Mouse (Mus musculus): ENCODE measurements around the gene Lrrc20. TPM values are rescaled to one million over a fixed set of nuclear protein-coding genes. Genes with fewer than 3 reads are reported as not detected.

Lrrc20 gene
- polyA plus RNA-seq, 1 experiment from 2014 or later = 12.4 TPM

GRCm38 (mm10) chr10:61518320-61518719 is 42.7 kb downstream of the Lrrc20 start:
- H3K4me3 ChIP-seq = no peak overlapping the region
- H3K9ac ChIP-seq = no peak overlapping the region
- H3K9me3 ChIP-seq = no peaks in the 10 kb centered on the region
- H3K27me3 ChIP-seq = no peaks in the 10 kb centered on the region
- H3K36me3 ChIP-seq = no peaks in the 10 kb centered on the region
- ATAC-seq (ENCODE audit: insufficient number of reproducible peaks, insufficient read depth, low FRiP score, low TSS enrichment, low read depth) = no peak
- H3K4me2 ChIP-seq = no peak overlapping the region
- WGBS = 83% methylated on average over 9 of the region's 9 CpGs
- peaks cover 8% of the 10 kb centered on the region; the same call in 1 of the 2 replicates for H3K4me1 ChIP-seq
- no peak overlapping the region for H3K27ac ChIP-seq

GRCm38 (mm10) chr10:61519491-61519890 is 43.9 kb downstream of the Lrrc20 start:
- no peak overlapping the region for H3K9ac ChIP-seq
- no peak overlapping the region for H3K4me2 ChIP-seq
- no peaks in the 10 kb centered on the region for H3K9me3 ChIP-seq
- no peak overlapping the region for H3K4me3 ChIP-seq
- no peaks in the 10 kb centered on the region for H3K27me3 ChIP-seq
- 51% methylated on average over 2 of the region's 2 CpGs for WGBS
- peaks cover 8% of the 10 kb centered on the region; the same call in 1 of the 2 replicates for H3K4me1 ChIP-seq
- ATAC-seq (ENCODE audit: insufficient number of reproducible peaks, insufficient read depth, low FRiP score, low TSS enrichment, low read depth) = no peak
- no peaks in the 10 kb centered on the region for H3K36me3 ChIP-seq
- H3K27ac ChIP-seq = no peak overlapping the region

GRCm38 (mm10) chr10:61520714-61521113 is 45.1 kb downstream of the Lrrc20 start:
- no peak overlapping the region for H3K27ac ChIP-seq
- H3K9me3 ChIP-seq = no peaks in the 10 kb centered on the region
- no peaks in the 10 kb centered on the region for H3K36me3 ChIP-seq
- no peak overlapping the region for H3K4me2 ChIP-seq
- H3K27me3 ChIP-seq = no peaks in the 10 kb centered on the region
- ATAC-seq (ENCODE audit: insufficient number of reproducible peaks, insufficient read depth, low FRiP score, low TSS enrichment, low read depth) = no peak
- no peak overlapping the region for H3K9ac ChIP-seq
- whole genome bisulfite sequencing = 57% methylated on average over 6 of the region's 6 CpGs
- no peak overlapping the region for H3K4me3 ChIP-seq
- peaks cover 8% of the 10 kb centered on the region; the same call in 1 of the 2 replicates for H3K4me1 ChIP-seq

- 90% methylated on average over 3 of the region's 3 CpGs for WGBS
- no peak for ATAC-seq (ENCODE audit: insufficient number of reproducible peaks, insufficient read depth, low FRiP score, low TSS enrichment, low read depth)
- Histone ChIP-seq H3K36me3 (peaks cover 9% of the 10 kb centered on the region), H3K4me1 (peaks cover 28% of the 10 kb centered on the region), H3K4me3 (no peak overlapping the region), H3K27ac (no peak overlapping the region), H3K9ac (no peak overlapping the region), H3K9me3 (no peaks in the 10 kb centered on the region), H3K27me3 (no peaks in the 10 kb centered on the region), H3K4me2 (no peak overlapping the region)
These were observed 55.3 kb downstream of the Lrrc20 start for GRCm38 (mm10) chr10:61530936-61531335.

DNA sequence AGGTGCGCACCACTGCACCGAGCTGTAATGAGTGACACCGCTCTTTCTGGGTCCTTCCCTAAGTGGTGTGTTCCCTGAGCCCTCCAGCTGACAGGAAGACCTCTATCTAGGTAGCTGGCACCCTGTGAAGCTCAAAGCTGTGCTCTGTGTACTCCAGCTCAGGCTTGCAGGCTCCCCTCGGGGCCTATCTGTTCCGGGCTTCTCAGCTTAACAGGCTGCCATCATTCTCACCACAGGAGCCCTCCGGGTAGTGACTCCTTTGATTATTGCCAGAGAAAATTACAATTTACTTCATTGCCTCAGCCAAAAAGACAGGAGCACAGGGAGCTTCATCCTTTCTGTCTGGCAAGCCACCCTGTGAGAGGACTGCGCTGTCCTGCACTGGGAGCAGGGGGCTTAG is 57.7 kb downstream of the Lrrc20 start:
- no peak for ATAC-seq (ENCODE audit: insufficient number of reproducible peaks, insufficient read depth, low FRiP score, low TSS enrichment, low read depth)
- Histone ChIP-seq H3K36me3 (no peaks in the 10 kb centered on the region), H3K4me3 (no peak overlapping the region), H3K4me1 (peaks cover 45% of the 10 kb centered on the region), H3K9ac (no peak overlapping the region), H3K27me3 (no peaks in the 10 kb centered on the region), H3K27ac (no peak overlapping the region), H3K9me3 (no peaks in the 10 kb centered on the region), H3K4me2 (no peak overlapping the region)
- whole genome bisulfite sequencing = 58% methylated on average over 7 of the region's 7 CpGs

- no peaks in the 10 kb centered on the region for H3K36me3 ChIP-seq
- no peak overlapping the region for H3K4me2 ChIP-seq
- H3K27ac ChIP-seq = peak overlapping the region; percentile 76
- ATAC-seq (ENCODE audit: insufficient number of reproducible peaks, insufficient read depth, low FRiP score, low TSS enrichment, low read depth) = 0 out of 2 replicates have a peak, but pooled peaks have one; percentile 44
- H3K27me3 ChIP-seq = no peaks in the 10 kb centered on the region
- H3K4me3 ChIP-seq = no peak overlapping the region
- peaks cover 50% of the 10 kb centered on the region for H3K4me1 ChIP-seq
- 71% methylated on average over 3 of the region's 3 CpGs for WGBS
- H3K9me3 ChIP-seq = no peaks in the 10 kb centered on the region
- H3K9ac ChIP-seq = no peak overlapping the region
These were observed 58.9 kb downstream of the Lrrc20 start for GRCm38 (mm10) chr10:61534371-61535101.

DNA sequence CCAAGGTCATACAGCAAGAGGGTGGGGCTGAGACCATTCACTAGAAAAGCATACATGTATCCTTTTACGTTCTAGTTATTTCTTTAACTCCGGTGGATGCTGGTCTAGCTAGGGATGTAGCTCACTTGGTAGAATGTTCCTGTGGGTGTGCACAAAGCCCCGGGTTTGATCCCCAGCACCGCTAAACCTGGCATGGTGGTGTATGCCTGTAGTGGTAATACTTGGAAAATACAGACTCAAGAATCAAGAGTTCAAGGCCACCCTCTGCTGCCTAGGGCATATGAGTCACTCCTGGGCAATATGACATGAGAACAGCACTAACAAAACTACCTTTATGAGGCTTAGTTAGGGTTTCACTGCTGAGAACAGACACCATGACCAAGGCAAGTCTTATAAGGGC is 59.8 kb downstream of the Lrrc20 start:
- H3K4me3 ChIP-seq = no peak overlapping the region

DNA sequence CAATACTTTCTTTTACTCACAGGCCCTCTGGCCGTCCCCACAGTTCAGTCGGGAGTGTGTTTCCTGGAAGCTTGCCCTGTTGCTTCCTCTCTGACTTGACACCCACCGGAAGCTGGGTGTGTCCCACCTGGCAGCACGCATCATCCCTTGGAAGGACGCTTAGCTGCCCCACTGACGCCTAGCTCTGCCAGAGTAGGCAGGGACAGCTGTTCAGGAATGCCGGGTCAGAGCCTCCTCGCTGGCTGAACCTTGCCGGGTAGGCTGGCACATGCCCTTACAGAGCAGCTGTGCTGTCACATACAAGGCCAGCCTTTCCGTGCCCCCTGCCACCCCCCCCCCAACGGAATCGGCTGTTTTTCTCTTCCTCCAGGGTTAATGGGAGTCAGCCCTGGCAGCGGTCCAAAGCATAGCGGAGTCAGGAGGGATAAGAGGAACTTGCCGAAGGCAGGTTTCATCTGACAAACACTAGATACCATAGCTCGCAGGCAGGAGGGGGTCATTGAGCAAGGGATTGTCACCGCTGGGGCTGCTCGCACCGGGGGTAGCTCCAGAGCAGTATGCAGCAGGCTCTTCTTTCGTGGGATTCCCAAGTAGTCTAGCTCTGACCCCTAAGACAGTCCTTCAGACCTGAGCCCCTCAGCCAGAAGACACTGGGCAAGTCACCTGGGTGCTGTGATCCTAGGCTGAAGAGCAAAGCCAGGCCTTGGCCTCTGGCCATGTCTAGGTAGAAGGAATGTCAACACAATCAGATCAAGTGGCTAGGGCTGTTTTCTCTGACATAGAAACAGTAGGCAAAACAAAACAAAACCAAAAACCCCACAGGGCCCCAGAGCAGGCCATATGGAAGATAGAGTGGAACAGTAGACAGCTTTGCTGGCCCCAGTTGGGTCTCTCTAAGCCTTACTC is 60.8 kb downstream of the Lrrc20 start:
- H3K27ac ChIP-seq = peak overlapping the region; percentile 55
- no peaks in the 10 kb centered on the region for H3K27me3 ChIP-seq
- no peaks in the 10 kb centered on the region for H3K9me3 ChIP-seq
- no peak overlapping the region for H3K4me3 ChIP-seq
- H3K4me1 ChIP-seq = peaks cover 50% of the 10 kb centered on the region
- ATAC-seq (ENCODE audit: insufficient number of reproducible peaks, insufficient read depth, low FRiP score, low TSS enrichment, low read depth) = no peak
- H3K9ac ChIP-seq = 0 out of 2 replicates have a peak overlapping the region, but pooled peaks have one; percentile 6
- no peaks in the 10 kb centered on the region for H3K36me3 ChIP-seq
- WGBS = 28% methylated on average over 20 of the region's 20 CpGs
- H3K4me2 ChIP-seq = peak overlapping the region; percentile 14

More for the DNA sequence above, 59.8 kb downstream of the Lrrc20 start:
- no peak overlapping the region for H3K9ac ChIP-seq
- H3K9me3 ChIP-seq = no peaks in the 10 kb centered on the region
- no peaks in the 10 kb centered on the region for H3K27me3 ChIP-seq
- H3K4me1 ChIP-seq = peaks cover 50% of the 10 kb centered on the region
- no peaks in the 10 kb centered on the region for H3K36me3 ChIP-seq
- WGBS = 70% methylated on average over 4 of the region's 4 CpGs
- ATAC-seq (ENCODE audit: insufficient number of reproducible peaks, insufficient read depth, low FRiP score, low TSS enrichment, low read depth) = no peak
- H3K27ac ChIP-seq = peak overlapping the region; percentile 55; the same call in 1 of the 2 replicates
- no peak overlapping the region for H3K4me2 ChIP-seq

GRCm38 (mm10) chr10:61537036-61537380 is 61.4 kb downstream of the Lrrc20 start:
- Histone ChIP-seq H3K27me3 (no peaks in the 10 kb centered on the region), H3K4me3 (no peak overlapping the region), H3K9ac (no peak overlapping the region), H3K27ac (0 out of 2 replicates have a peak overlapping the region, but pooled peaks have one; percentile 55), H3K9me3 (no peaks in the 10 kb centered on the region), H3K36me3 (no peaks in the 10 kb centered on the region), H3K4me2 (no peak overlapping the region), H3K4me1 (peaks cover 50% of the 10 kb centered on the region)
- 82% methylated on average over 5 of the region's 5 CpGs for WGBS
- no peak for ATAC-seq (ENCODE audit: insufficient number of reproducible peaks, insufficient read depth, low FRiP score, low TSS enrichment, low read depth)

- ATAC-seq (ENCODE audit: insufficient number of reproducible peaks, insufficient read depth, low FRiP score, low TSS enrichment, low read depth) = no peak
- 19% methylated on average over 4 of the region's 4 CpGs for WGBS
- no peak overlapping the region for H3K9ac ChIP-seq
- no peaks in the 10 kb centered on the region; the same call in 1 of the 2 replicates for H3K27me3 ChIP-seq
- H3K9me3 ChIP-seq = no peaks in the 10 kb centered on the region
- H3K4me1 ChIP-seq = peaks cover 47% of the 10 kb centered on the region
- H3K27ac ChIP-seq = no peak overlapping the region
- H3K4me3 ChIP-seq = no peak overlapping the region
- H3K36me3 ChIP-seq = no peaks in the 10 kb centered on the region
- no peak overlapping the region for H3K4me2 ChIP-seq
These were observed 62.8 kb downstream of the Lrrc20 start for GRCm38 (mm10) chr10:61538446-61538845.

GRCm38 (mm10) chr10:61544127-61544862 is 68.7 kb downstream of the Lrrc20 start:
- Histone ChIP-seq H3K4me1 (peaks cover 2% of the 10 kb centered on the region; the same call in 1 of the 2 replicates), H3K4me3 (no peak overlapping the region), H3K9me3 (no peaks in the 10 kb centered on the region), H3K27ac (no peak overlapping the region), H3K9ac (no peak overlapping the region), H3K27me3 (no peaks in the 10 kb centered on the region; the same call in 1 of the 2 replicates), H3K36me3 (no peaks in the 10 kb centered on the region), H3K4me2 (no peak overlapping the region)
- ATAC-seq (ENCODE audit: insufficient number of reproducible peaks, insufficient read depth, low FRiP score, low TSS enrichment, low read depth) = no peak
- 57% methylated on average over 12 of the region's 12 CpGs for WGBS
